Mouse (Mus musculus): ENCODE data around the gene Smyd5.

DNA sequence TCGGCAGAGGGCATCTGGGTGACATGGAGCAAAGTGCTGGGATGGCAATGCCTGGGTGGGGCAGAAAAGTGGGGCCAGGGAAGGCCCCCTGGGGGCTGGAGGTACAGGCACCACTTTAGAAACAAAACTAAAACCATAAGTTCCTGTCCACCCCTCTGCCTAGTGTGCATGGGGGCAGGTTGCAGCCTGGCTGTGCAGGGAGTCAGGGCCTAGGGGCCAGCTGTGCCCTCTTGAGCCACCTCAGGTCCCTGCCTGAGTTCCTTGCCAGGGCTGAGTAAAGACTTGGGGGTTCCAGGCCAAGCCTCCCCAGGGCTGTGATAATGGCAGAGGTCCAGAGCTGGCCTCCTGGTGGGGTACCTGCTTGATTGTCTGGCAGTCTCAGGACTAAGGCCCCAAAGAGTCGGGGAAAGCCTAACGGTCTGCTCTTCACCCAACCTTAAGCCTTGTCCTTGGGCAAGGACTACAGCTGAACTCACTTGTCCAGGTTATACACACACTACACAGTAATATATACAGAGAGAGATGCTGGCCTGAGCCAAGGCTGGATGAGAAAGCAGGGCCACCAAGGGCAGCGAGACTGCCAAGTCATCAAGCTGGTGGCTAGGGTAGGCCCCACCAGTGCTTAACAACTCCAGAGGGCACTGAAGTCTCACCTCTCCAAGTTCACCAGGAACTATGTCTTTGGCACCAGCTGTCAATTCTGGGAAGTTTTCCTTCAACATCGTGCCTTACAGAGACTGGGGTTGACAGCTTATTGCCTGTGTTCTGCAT lies 38.1 kb downstream of the Smyd5 start:
- TF ChIP-seq POLR2A (IDR thresholded peaks at IDR 0.05; ENCODE audit: low read depth, low read length) (no peak), CTCF (IDR thresholded peaks at IDR 0.05; ENCODE audit: extremely low read depth, insufficient read length, insufficient replicate concordance, low read depth, low read length) (no peak)

All from small intestine, adult 2 months (tissue).